Mouse (Mus musculus) thymus, adult 2 months (tissue): ENCODE measurements around the gene Def8.

Experiments
- CTCF ChIP-seq: fragments of 200-500 bp; IDR thresholded peaks from 2 replicates; pipeline ENCODE4 v1.5.1; 2012; ENCODE audit warnings: mild to moderate bottlenecking, control low read depth, low read length, moderate library complexity, borderline replicate concordance; ENCODE audit not compliant: control insufficient read depth, poor library complexity, insufficient read depth; ENCODE audit errors: extremely low read depth
- POLR2A ChIP-seq: fragments of 200-500 bp; IDR thresholded peaks from 2 replicates; pipeline ENCODE4 v1.6.1; 2012; ENCODE audit warnings: mild to moderate bottlenecking, low read length, control low read depth, moderate library complexity; ENCODE audit not compliant: control insufficient read depth, poor library complexity, insufficient read depth; ENCODE audit errors: extremely low read depth

- TF ChIP-seq POLR2A (no peak), CTCF (no peak)
Measured at GRCm38 (mm10) chr8:123463651-123464050, 40.3 kb downstream of the Def8 start.
